Mouse (Mus musculus): ENCODE measurements around the gene Slc24a3. TPM values are rescaled to one million over a fixed set of nuclear protein-coding genes. Genes with fewer than 3 reads are reported as not detected.

Slc24a3 gene
- polyA plus RNA-seq, 1 experiment from 2014 or later: 1.3 TPM

GRCm38 (mm10) chr2:145546071-145546470, 378.5 kb downstream of the Slc24a3 start:
- no peaks in the 10 kb centered on the region for H3K4me1 ChIP-seq (replicated peaks; ENCODE audit: control insufficient read depth, insufficient read depth, low read length)
- ATAC-seq (ENCODE audit: low read depth): no peak

GRCm38 (mm10) chr2:145554722-145555252, 387.2 kb downstream of the Slc24a3 start:
- no peak overlapping the region for H3K4me3 ChIP-seq (ENCODE audit: low read length)
- no peaks in the 10 kb centered on the region for H3K36me3 ChIP-seq (ENCODE audit: control insufficient read depth, insufficient read depth, low read length)
- 75% methylated on average over 2 of the region's 2 CpGs for WGBS
- H3K4me2 ChIP-seq (ENCODE audit: low read depth, low read length): no peak overlapping the region
- no peaks in the 10 kb centered on the region for H3K27me3 ChIP-seq (ENCODE audit: control insufficient read depth, insufficient read depth, low read depth, low read length)
- no peaks in the 10 kb centered on the region for H3K4me1 ChIP-seq (replicated peaks; ENCODE audit: control insufficient read depth, insufficient read depth, low read length)
- no peak for ATAC-seq (ENCODE audit: low read depth)
- H3K9ac ChIP-seq (ENCODE audit: low read length): no peak overlapping the region
- H3K27ac ChIP-seq (ENCODE audit: low read length): no peak overlapping the region
- no peaks in the 10 kb centered on the region for H3K9me3 ChIP-seq (ENCODE audit: control insufficient read depth, low read length)

More at GRCm38 (mm10) chr2:145546071-145546470, 378.5 kb downstream of the Slc24a3 start:
- Histone ChIP-seq H3K9me3 (ENCODE audit: control insufficient read depth, low read length) (no peaks in the 10 kb centered on the region), H3K27me3 (ENCODE audit: control insufficient read depth, insufficient read depth, low read depth, low read length) (no peaks in the 10 kb centered on the region), H3K4me2 (ENCODE audit: low read depth, low read length) (no peak overlapping the region), H3K27ac (ENCODE audit: low read length) (no peak overlapping the region), H3K36me3 (ENCODE audit: control insufficient read depth, insufficient read depth, low read length) (no peaks in the 10 kb centered on the region), H3K4me3 (ENCODE audit: low read length) (no peak overlapping the region), H3K9ac (ENCODE audit: low read length) (no peak overlapping the region)
- WGBS: 68% methylated on average over 3 of the region's 3 CpGs

DNA sequence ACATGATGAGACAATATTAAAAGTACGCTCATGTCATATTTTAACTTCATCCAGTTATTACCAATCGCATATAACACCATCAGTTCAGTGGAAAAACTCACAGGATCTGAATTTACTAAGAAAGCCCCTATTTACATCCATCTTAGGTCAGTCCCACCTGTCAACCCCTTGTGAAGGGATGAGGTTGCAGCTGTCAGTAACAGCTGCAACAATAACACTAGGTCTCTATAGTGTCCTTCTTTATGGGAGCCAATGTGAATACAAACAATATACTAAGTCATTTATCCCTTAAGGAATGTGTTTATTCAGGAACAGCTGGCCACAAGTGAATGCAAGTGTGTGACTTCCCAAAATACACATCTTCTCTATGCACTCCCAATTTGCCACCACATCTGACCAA, 388.2 kb downstream of the Slc24a3 start:
- Histone ChIP-seq H3K4me3 (ENCODE audit: low read length) (no peak overlapping the region), H3K9me3 (ENCODE audit: control insufficient read depth, low read length) (no peaks in the 10 kb centered on the region), H3K4me1 (replicated peaks; ENCODE audit: control insufficient read depth, insufficient read depth, low read length) (no peaks in the 10 kb centered on the region), H3K4me2 (ENCODE audit: low read depth, low read length) (no peak overlapping the region), H3K9ac (ENCODE audit: low read length) (no peak overlapping the region), H3K27me3 (ENCODE audit: control insufficient read depth, insufficient read depth, low read depth, low read length) (no peaks in the 10 kb centered on the region), H3K36me3 (ENCODE audit: control insufficient read depth, insufficient read depth, low read length) (no peaks in the 10 kb centered on the region), H3K27ac (ENCODE audit: low read length) (no peak overlapping the region)
- WGBS: 74% methylated on average over 2 of the region's 2 CpGs
- ATAC-seq (ENCODE audit: low read depth): no peak

DNA sequence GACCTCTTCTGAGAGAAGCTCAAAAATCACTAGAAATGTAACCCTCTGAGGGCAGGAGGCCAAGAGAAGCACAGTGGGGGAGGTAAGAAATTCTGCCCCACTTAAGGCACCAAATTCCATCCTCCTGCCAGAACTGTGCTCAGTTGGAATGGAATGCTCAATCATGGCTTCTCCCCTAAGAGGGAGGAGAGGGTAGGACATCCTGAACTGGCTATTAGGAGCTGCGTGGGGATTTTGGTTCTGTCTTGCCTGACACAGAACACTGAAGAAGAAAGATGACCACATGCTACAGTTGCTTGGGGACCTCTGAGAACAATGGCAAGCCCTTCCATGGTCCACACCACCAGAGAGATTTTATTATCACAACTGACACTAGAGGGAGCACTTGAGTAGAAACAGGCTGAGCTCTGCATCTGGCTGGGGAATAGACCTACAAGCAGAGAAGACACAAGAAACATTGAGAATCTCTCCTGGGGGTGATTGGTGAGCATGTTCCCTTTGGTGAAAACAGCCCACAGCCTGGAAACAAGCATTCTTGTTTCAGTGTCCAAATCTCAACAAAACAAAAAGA, 389.9 kb downstream of the Slc24a3 start:
- Histone ChIP-seq H3K9me3 (ENCODE audit: control insufficient read depth, low read length) (no peaks in the 10 kb centered on the region), H3K27me3 (ENCODE audit: control insufficient read depth, insufficient read depth, low read depth, low read length) (no peaks in the 10 kb centered on the region), H3K9ac (ENCODE audit: low read length) (no peak overlapping the region), H3K36me3 (ENCODE audit: control insufficient read depth, insufficient read depth, low read length) (no peaks in the 10 kb centered on the region), H3K4me2 (ENCODE audit: low read depth, low read length) (no peak overlapping the region), H3K27ac (ENCODE audit: low read length) (no peak overlapping the region), H3K4me3 (ENCODE audit: low read length) (no peak overlapping the region), H3K4me1 (replicated peaks; ENCODE audit: control insufficient read depth, insufficient read depth, low read length) (no peaks in the 10 kb centered on the region)
- no peak for ATAC-seq (ENCODE audit: low read depth)
- 26% methylated on average over 1 of the region's 1 CpGs for WGBS

DNA sequence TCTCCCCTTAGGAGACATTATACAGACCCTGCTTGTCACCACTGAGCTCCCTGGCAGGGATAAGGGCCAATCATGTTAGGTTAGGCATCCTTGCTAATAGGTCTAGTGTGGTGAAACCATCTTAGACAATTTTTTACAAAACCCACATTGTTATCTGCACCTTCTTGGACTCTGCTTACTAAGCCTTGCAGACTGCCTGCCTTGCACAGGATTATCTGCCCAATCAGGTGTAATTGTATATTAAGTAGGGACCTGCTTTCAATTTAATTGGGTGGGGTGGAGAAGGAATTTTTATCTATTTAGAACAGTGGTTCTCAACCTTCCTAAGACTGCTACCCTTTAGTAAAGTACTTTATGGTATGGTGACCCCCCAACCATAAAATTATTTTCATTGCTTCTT, 394.9 kb downstream of the Slc24a3 start:
- Histone ChIP-seq H3K9ac (ENCODE audit: low read length) (no peak overlapping the region), H3K27me3 (ENCODE audit: control insufficient read depth, insufficient read depth, low read depth, low read length) (no peaks in the 10 kb centered on the region), H3K4me2 (ENCODE audit: low read depth, low read length) (no peak overlapping the region), H3K27ac (ENCODE audit: low read length) (no peak overlapping the region), H3K4me1 (replicated peaks; ENCODE audit: control insufficient read depth, insufficient read depth, low read length) (no peaks in the 10 kb centered on the region), H3K36me3 (ENCODE audit: control insufficient read depth, insufficient read depth, low read length) (no peaks in the 10 kb centered on the region), H3K4me3 (ENCODE audit: low read length) (no peak overlapping the region), H3K9me3 (ENCODE audit: control insufficient read depth, low read length) (no peaks in the 10 kb centered on the region)
- no peak for ATAC-seq (ENCODE audit: low read depth)

DNA sequence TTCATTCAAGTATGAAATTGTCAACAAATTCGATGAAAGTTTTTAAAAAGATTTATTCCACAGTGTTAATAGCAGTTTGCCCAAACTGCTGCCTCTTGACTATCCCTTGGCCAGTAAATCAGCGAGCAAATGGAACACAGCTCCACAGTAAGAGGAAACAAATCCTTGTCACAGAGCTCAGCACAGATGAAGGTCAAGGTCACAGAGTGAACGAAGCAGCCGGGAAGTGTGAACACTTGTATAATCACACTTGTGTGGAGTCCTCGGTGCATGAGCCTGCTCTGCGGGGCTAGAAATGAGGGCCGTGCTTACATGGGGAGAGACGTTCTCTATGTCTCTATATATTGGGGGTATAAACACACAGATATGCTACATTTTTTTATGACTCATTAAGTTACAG, 397.0 kb downstream of the Slc24a3 start:
- no peak for ATAC-seq (ENCODE audit: low read depth)
- Histone ChIP-seq H3K9me3 (ENCODE audit: control insufficient read depth, low read length) (no peaks in the 10 kb centered on the region), H3K9ac (ENCODE audit: low read length) (no peak overlapping the region), H3K27me3 (ENCODE audit: control insufficient read depth, insufficient read depth, low read depth, low read length) (no peaks in the 10 kb centered on the region), H3K27ac (ENCODE audit: low read length) (no peak overlapping the region), H3K4me2 (ENCODE audit: low read depth, low read length) (no peak overlapping the region), H3K4me1 (replicated peaks; ENCODE audit: control insufficient read depth, insufficient read depth, low read length) (no peaks in the 10 kb centered on the region), H3K4me3 (ENCODE audit: low read length) (no peak overlapping the region), H3K36me3 (ENCODE audit: control insufficient read depth, insufficient read depth, low read length) (no peaks in the 10 kb centered on the region)
- 53% methylated on average over 8 of the region's 8 CpGs for WGBS

- Histone ChIP-seq H3K27me3 (ENCODE audit: control insufficient read depth, insufficient read depth, low read depth, low read length) (no peaks in the 10 kb centered on the region), H3K4me1 (replicated peaks; ENCODE audit: control insufficient read depth, insufficient read depth, low read length) (no peaks in the 10 kb centered on the region), H3K4me2 (ENCODE audit: low read depth, low read length) (no peak overlapping the region), H3K9ac (ENCODE audit: low read length) (no peak overlapping the region), H3K4me3 (ENCODE audit: low read length) (no peak overlapping the region), H3K36me3 (ENCODE audit: control insufficient read depth, insufficient read depth, low read length) (no peaks in the 10 kb centered on the region), H3K27ac (ENCODE audit: low read length) (no peak overlapping the region), H3K9me3 (ENCODE audit: control insufficient read depth, low read length) (no peaks in the 10 kb centered on the region)
- ATAC-seq (ENCODE audit: low read depth): no peak
- 81% methylated on average over 2 of the region's 2 CpGs for WGBS
Observed at GRCm38 (mm10) chr2:145566904-145567303, 399.4 kb downstream of the Slc24a3 start.

GRCm38 (mm10) chr2:145571943-145572342, 404.4 kb downstream of the Slc24a3 start:
- no peak overlapping the region for H3K27ac ChIP-seq (ENCODE audit: low read length)
- H3K4me2 ChIP-seq (ENCODE audit: low read depth, low read length): no peak overlapping the region
- no peaks in the 10 kb centered on the region for H3K36me3 ChIP-seq (ENCODE audit: control insufficient read depth, insufficient read depth, low read length)
- H3K27me3 ChIP-seq (ENCODE audit: control insufficient read depth, insufficient read depth, low read depth, low read length): no peaks in the 10 kb centered on the region
- 60% methylated on average over 3 of the region's 3 CpGs for WGBS
- no peaks in the 10 kb centered on the region for H3K4me1 ChIP-seq (replicated peaks; ENCODE audit: control insufficient read depth, insufficient read depth, low read length)
- no peaks in the 10 kb centered on the region for H3K9me3 ChIP-seq (ENCODE audit: control insufficient read depth, low read length)
- no peak overlapping the region for H3K4me3 ChIP-seq (ENCODE audit: low read length)
- no peak for ATAC-seq (ENCODE audit: low read depth)
- no peak overlapping the region for H3K9ac ChIP-seq (ENCODE audit: low read length)

GRCm38 (mm10) chr2:145574148-145574547, 406.6 kb downstream of the Slc24a3 start:
- H3K4me3 ChIP-seq (ENCODE audit: low read length): no peak overlapping the region
- no peaks in the 10 kb centered on the region for H3K9me3 ChIP-seq (ENCODE audit: control insufficient read depth, low read length)
- H3K4me1 ChIP-seq (replicated peaks; ENCODE audit: control insufficient read depth, insufficient read depth, low read length): no peaks in the 10 kb centered on the region
- H3K4me2 ChIP-seq (ENCODE audit: low read depth, low read length): no peak overlapping the region
- no peak for ATAC-seq (ENCODE audit: low read depth)
- whole genome bisulfite sequencing: 81% methylated on average over 4 of the region's 4 CpGs
- H3K27ac ChIP-seq (ENCODE audit: low read length): no peak overlapping the region
- no peak overlapping the region for H3K9ac ChIP-seq (ENCODE audit: low read length)
- H3K36me3 ChIP-seq (ENCODE audit: control insufficient read depth, insufficient read depth, low read length): no peaks in the 10 kb centered on the region
- no peaks in the 10 kb centered on the region for H3K27me3 ChIP-seq (ENCODE audit: control insufficient read depth, insufficient read depth, low read depth, low read length)

GRCm38 (mm10) chr2:145583103-145583502, 415.5 kb downstream of the Slc24a3 start:
- Histone ChIP-seq H3K9me3 (ENCODE audit: control insufficient read depth, low read length) (no peaks in the 10 kb centered on the region), H3K27me3 (ENCODE audit: control insufficient read depth, insufficient read depth, low read depth, low read length) (no peaks in the 10 kb centered on the region), H3K4me3 (ENCODE audit: low read length) (no peak overlapping the region), H3K9ac (ENCODE audit: low read length) (no peak overlapping the region), H3K36me3 (ENCODE audit: control insufficient read depth, insufficient read depth, low read length) (no peaks in the 10 kb centered on the region), H3K4me1 (replicated peaks; ENCODE audit: control insufficient read depth, insufficient read depth, low read length) (no peaks in the 10 kb centered on the region), H3K4me2 (ENCODE audit: low read depth, low read length) (no peak overlapping the region), H3K27ac (ENCODE audit: low read length) (no peak overlapping the region)
- no peak for ATAC-seq (ENCODE audit: low read depth)
- WGBS: 44% methylated on average over 3 of the region's 3 CpGs

Data from lung, embryonic 16.5 days (tissue).